Mouse (Mus musculus) intestine, postnatal 0 days (tissue): ENCODE measurements at regions not wholly inside any gene's neighbourhood (a gene's known extent, or its start where the extent isn't known, plus 50 kb on each side); places are given as distances from the start of the nearest gene placed in this dataset.

Experiments used
- ATAC-seq: fragments of 200-750 bp; cut with Nextera tagmentation; 2 replicates; pipeline ENCODE4 v1.8.0; 2017; ENCODE audit warnings: mild to moderate bottlenecking, moderate TSS enrichment, moderate library complexity
- H3K27ac ChIP-seq: fragments of 300-500 bp; sonication (generic); 2 replicates; pipeline ENCODE4 v1.5.1; 2014; ENCODE audit warnings: mild to moderate bottlenecking, low read depth, low read length, moderate library complexity
- H3K27me3 ChIP-seq: fragments of 300-500 bp; sonication (generic); replicated peaks from 2 replicates; pipeline ENCODE4 v1.6.1; 2014; ENCODE audit warnings: low read length, mixed read lengths; ENCODE audit not compliant: control insufficient read depth, insufficient read depth
- H3K36me3 ChIP-seq: fragments of 300-500 bp; sonication (generic); 2 replicates; pipeline ENCODE4 v1.6.1; 2014; ENCODE audit warnings: mild to moderate bottlenecking, moderate library complexity; ENCODE audit not compliant: control insufficient read depth, insufficient read depth
- H3K4me1 ChIP-seq: fragments of 300-500 bp; sonication (generic); replicated peaks from 2 replicates; pipeline ENCODE4 v1.6.1; 2014; ENCODE audit warnings: antibody characterized with exemption, low read length, mixed read lengths; ENCODE audit not compliant: control insufficient read depth, insufficient read depth
- H3K4me2 ChIP-seq: fragments of 300-500 bp; sonication (generic); replicated peaks from 2 replicates; pipeline ENCODE4 v1.6.1; 2014; ENCODE audit warnings: low read depth, mild to moderate bottlenecking, moderate library complexity
- H3K4me3 ChIP-seq: fragments of 300-500 bp; sonication (generic); 2 replicates; pipeline ENCODE4 v1.5.1; 2014; ENCODE audit warnings: low read depth, low read length
- H3K9ac ChIP-seq: fragments of 300-500 bp; sonication (generic); 2 replicates; pipeline ENCODE4 v1.6.1; 2014; ENCODE audit warnings: mild to moderate bottlenecking, low read depth, low read length
- H3K9me3 ChIP-seq: fragments of 300-500 bp; sonication (generic); 2 replicates; pipeline ENCODE4 v1.6.1; 2016; ENCODE audit warnings: mixed run types; ENCODE audit not compliant: control insufficient read depth
- CTCF ChIP-seq: sonication (generic); IDR thresholded peaks from 2 replicates; pipeline ENCODE4 v1.5.1; 2016; ENCODE audit warnings: low read depth, mild to moderate bottlenecking, control low read depth, antibody characterized with exemption, moderate library complexity
- WGBS: fragments of 180-500 bp; shearing (Covaris S2); extraction: QIAGEN DNeasy Blood & Tissue Kit; methylation state at CpG from one replicate; pipeline ENCODE4 v1.1.7; 2014; 5-methylcytosine and 5-hydroxymethylcytosine counted together

DNA sequence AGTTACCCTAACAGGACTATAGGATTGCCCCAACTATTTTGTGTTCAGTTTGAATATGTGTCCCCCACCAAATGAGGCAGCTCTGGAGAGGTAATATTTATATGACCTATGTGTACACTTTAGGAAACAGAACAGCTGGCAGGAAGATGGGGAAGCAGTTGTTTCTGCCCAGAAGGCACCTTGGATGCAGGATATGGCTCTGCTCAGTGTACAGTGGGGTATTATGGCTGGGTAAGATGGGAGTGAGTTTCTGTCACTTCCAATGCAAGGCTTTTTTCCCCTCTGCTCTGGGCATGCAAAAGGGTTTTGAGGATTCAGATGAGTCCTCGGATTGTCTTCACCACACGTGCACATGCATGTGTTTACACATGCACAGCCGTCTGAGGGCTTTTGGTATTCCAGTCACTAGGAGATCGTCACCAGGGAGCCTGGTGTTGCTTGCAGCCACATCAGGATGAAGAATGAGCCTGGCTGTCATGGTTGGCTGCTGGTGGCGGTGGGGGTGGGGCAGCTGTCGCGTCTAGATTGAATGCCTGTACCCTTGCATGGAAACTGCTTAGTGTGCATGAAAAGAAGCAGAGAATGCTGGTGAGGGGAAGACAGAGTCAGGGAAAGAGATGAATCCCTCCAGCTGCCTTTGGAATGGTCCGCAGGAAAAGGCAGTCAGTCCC, 183.3 kb upstream of the Glra1 start:
- no peak overlapping the region for H3K4me2 ChIP-seq
- H3K36me3 ChIP-seq, result no peaks in the 10 kb centered on the region
- H3K9me3 ChIP-seq, result no peaks in the 10 kb centered on the region
- H3K27me3 ChIP-seq, result no peaks in the 10 kb centered on the region
- no peak overlapping the region for H3K9ac ChIP-seq
- ATAC-seq, result no peak
- no peak for TF ChIP-seq CTCF
- no peaks in the 10 kb centered on the region for H3K4me1 ChIP-seq
- H3K27ac ChIP-seq, result no peak overlapping the region
- WGBS, result 37% methylated on average over 8 of the region's 8 CpGs
- H3K4me3 ChIP-seq, result no peak overlapping the region

- no peak overlapping the region for H3K4me3 ChIP-seq
- 82% methylated on average over 3 of the region's 3 CpGs for WGBS
- no peaks in the 10 kb centered on the region for H3K36me3 ChIP-seq
- H3K9ac ChIP-seq, result no peak overlapping the region
- H3K9me3 ChIP-seq, result no peaks in the 10 kb centered on the region
- H3K4me1 ChIP-seq, result no peaks in the 10 kb centered on the region
- H3K27me3 ChIP-seq, result no peaks in the 10 kb centered on the region
- TF ChIP-seq CTCF, result peak; percentile 22; the same call in 1 of the 2 replicates
- no peak overlapping the region for H3K4me2 ChIP-seq
- H3K27ac ChIP-seq, result no peak overlapping the region
- no peak for ATAC-seq
Observed at GRCm38 (mm10) chr11:55789638-55790037, 181.6 kb upstream of the Glra1 start.

DNA sequence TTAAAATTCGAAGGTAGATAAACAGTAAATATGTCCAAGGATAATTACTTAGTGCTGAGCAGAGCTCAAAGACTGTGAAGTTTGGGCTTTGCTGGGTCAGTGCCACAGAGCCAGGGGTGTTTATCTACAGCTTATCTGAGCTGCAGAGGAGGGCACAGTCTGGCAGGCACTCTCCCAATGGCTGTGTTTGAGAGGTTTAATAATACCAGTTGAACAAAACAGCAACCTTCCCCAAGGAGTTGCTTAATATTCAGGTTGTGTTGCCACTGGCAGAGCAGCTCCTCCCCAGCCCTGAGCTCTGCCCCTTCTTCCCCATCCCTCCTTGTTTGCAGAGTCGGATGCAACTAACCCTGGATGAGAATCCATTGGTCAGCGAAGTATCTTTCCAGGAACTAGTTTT, 173.0 kb upstream of the Glra1 start:
- WGBS, result 70% methylated on average over 3 of the region's 3 CpGs

DNA sequence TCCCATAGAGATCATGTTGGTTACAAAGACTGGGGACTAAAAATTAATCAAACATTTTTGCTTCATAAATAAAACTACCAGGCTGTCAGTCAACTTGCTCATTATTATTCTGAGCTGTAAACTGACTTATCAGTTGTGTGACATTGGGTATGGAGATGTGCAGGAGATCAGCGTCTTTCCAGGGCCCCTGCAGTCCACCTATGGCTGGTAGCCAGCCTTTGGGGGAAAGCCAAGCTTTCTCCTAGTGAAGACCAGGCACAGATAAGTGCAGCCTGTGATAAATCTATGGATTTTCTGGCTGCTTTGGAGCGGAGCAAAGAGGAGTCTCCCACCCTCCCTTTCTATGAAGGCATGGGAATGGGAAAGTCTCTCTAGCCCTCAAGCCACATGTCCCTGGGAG, 172.0 kb upstream of the Glra1 start:
- H3K4me2 ChIP-seq, result no peak overlapping the region
- H3K4me1 ChIP-seq, result no peaks in the 10 kb centered on the region
- H3K9me3 ChIP-seq, result no peaks in the 10 kb centered on the region
- no peak for ATAC-seq
- no peaks in the 10 kb centered on the region for H3K27me3 ChIP-seq
- H3K36me3 ChIP-seq, result no peaks in the 10 kb centered on the region
- no peak overlapping the region for H3K27ac ChIP-seq
- H3K9ac ChIP-seq, result no peak overlapping the region
- 63% methylated on average over 2 of the region's 2 CpGs for whole genome bisulfite sequencing
- no peak for TF ChIP-seq CTCF
- no peak overlapping the region for H3K4me3 ChIP-seq

More for the DNA sequence above, 173.0 kb upstream of the Glra1 start:
- no peak overlapping the region for H3K9ac ChIP-seq
- no peaks in the 10 kb centered on the region for H3K27me3 ChIP-seq
- H3K27ac ChIP-seq, result no peak overlapping the region
- no peak for ATAC-seq
- no peaks in the 10 kb centered on the region for H3K4me1 ChIP-seq
- no peak overlapping the region for H3K4me2 ChIP-seq
- TF ChIP-seq CTCF, result no peak
- no peaks in the 10 kb centered on the region for H3K36me3 ChIP-seq
- H3K9me3 ChIP-seq, result no peaks in the 10 kb centered on the region
- no peak overlapping the region for H3K4me3 ChIP-seq

DNA sequence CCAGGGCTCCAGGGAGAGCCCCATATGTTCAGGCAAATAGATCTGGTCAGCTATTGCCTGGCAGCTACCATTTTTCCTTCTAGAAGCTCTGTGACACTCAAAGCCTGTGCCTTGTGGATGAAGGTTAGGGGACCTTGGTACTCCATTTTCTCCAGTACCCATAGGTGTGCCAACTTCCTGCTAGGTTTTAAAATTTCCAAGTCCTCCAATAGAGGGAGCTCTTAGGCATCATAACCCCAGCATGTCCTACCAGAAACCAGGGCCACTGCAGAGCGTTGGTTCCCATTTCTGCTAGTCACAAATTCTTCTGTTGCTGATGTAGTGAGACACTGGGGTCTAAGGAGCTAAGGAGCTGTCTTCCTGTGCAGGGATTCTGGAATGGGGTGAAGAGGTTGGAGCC, 165.3 kb upstream of the Glra1 start:
- Histone ChIP-seq H3K4me3 (no peak overlapping the region), H3K36me3 (no peaks in the 10 kb centered on the region), H3K9me3 (no peaks in the 10 kb centered on the region), H3K9ac (no peak overlapping the region), H3K4me1 (no peaks in the 10 kb centered on the region), H3K27ac (no peak overlapping the region), H3K4me2 (no peak overlapping the region), H3K27me3 (no peaks in the 10 kb centered on the region)
- no peak for TF ChIP-seq CTCF
- no peak for ATAC-seq
- 75% methylated on average over 1 of the region's 1 CpGs for WGBS

GRCm38 (mm10) chr11:55772538-55772937, 164.5 kb upstream of the Glra1 start:
- ATAC-seq, result no peak
- no peaks in the 10 kb centered on the region for H3K36me3 ChIP-seq
- no peaks in the 10 kb centered on the region for H3K9me3 ChIP-seq
- TF ChIP-seq CTCF, result no peak
- H3K4me3 ChIP-seq, result no peak overlapping the region
- H3K4me1 ChIP-seq, result no peaks in the 10 kb centered on the region
- no peak overlapping the region for H3K9ac ChIP-seq
- no peaks in the 10 kb centered on the region for H3K27me3 ChIP-seq
- H3K4me2 ChIP-seq, result no peak overlapping the region
- 68% methylated on average over 5 of the region's 5 CpGs for WGBS
- H3K27ac ChIP-seq, result no peak overlapping the region

DNA sequence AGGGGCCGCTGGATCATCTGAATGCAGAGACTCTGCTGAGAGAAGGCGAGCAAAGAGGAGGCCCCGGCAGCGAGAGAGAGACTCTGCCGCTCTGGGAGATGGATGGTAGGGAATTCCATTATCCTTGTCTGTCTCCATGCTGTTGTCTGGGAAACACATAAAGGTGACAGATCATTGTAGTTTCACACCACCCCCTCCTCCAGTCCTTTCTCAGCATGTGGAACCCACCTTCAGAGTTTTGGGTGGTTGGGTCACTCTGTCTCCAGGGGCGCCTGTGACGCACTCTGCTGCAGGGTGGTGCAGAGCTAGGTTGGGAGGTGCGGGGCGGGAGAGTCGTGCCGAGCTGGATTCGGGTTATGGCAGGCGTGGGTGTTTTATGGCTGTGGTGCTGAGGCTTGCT, 164.1 kb upstream of the Glra1 start:
- no peaks in the 10 kb centered on the region for H3K36me3 ChIP-seq
- H3K4me2 ChIP-seq, result no peak overlapping the region
- ATAC-seq, result no peak
- no peaks in the 10 kb centered on the region for H3K4me1 ChIP-seq
- H3K9me3 ChIP-seq, result no peaks in the 10 kb centered on the region
- no peak overlapping the region for H3K27ac ChIP-seq
- no peak overlapping the region for H3K4me3 ChIP-seq
- 74% methylated on average over 13 of the region's 13 CpGs for WGBS
- no peaks in the 10 kb centered on the region for H3K27me3 ChIP-seq
- TF ChIP-seq CTCF, result no peak
- no peak overlapping the region for H3K9ac ChIP-seq
